Mouse (Mus musculus) embryo, embryonic 10 days (tissue): ENCODE data around the gene Pde6c.
A peak's percentile ranks its signal among the peaks of the same experiment; 100 is the strongest.

Source experiments
- DNase-seq: peaks from one replicate; pipeline ENCODE4 v3.0.0-alpha.2; 2015; ENCODE audit warnings: low spot score

Pde6c gene

DNA sequence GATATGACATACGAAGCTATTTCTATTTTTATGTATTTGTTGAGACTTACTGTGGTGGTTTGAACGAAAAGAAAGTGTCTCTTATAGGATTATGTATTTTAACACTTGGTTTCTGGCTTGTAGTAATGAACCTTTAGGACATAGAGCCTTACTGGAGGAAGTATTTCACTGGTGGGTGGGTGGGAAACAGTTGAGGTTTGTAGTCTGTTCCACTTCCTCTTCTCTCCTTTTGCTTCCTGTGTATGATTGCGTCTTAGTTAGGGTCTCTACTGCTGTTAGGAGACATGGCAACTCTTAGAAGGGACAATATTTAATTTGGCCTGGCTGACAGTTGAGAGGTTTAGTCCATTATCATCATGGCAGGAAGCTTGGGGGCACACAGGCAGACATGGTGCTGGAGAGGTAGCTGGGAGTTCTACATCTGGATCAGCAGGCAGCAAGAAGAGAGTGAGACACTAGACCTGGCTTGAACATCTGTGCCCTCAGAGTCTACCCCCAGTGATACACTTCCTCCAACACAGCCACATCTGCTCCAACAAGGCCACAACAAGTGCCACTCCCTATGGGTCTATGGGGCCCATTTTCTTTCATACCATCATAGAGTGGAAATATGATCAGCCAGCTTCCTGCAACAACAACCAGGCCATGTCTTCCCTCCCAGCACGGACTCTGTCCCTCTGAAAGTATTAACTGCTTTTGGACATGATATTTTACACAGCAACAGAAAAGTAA, 11.1 kb downstream of the Pde6c start:
- no peak for DNase-seq

DNA sequence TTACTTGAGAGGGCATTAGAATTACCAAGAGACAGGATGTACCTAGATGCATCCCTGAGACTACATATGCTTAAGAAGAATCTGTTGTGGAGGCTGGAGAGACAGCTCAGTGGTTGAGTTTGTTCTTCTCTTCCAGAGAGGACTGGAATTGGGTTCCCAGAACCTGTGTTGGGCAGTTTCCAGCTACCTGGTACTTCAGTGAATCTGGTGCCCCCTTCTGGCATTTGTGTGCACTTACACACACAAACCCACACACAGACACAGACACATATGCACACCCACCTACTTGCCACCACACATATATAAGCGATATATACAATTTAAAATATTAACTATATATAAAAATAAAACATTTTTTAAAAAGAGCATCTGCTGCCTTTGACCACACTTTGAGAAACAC, 23.7 kb downstream of the Pde6c start:
- DNase-seq: no peak

GRCm38 (mm10) chr19:38161648-38162354, 29.2 kb downstream of the Pde6c start:
- DNase-seq: no peak

DNA sequence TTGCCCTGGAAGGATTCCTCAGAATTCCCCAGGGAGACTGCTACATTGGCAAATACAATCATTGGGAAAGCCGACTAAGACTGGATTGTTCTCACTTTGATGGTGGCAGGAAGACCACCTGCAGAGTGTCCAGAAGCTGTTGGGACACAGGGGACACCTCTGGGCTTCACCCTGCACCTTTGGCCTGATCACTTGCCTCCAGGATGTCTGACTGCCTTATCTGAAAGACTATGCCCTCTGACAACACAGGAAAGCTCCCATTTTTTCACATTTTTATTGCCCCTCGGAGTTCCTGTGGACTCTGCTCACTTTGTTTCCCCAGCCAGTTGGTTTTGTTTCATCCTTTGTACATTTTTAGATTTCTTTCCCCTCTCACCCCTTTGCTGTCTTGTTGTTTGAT, 32.1 kb downstream of the Pde6c start:
- no peak for DNase-seq

DNA sequence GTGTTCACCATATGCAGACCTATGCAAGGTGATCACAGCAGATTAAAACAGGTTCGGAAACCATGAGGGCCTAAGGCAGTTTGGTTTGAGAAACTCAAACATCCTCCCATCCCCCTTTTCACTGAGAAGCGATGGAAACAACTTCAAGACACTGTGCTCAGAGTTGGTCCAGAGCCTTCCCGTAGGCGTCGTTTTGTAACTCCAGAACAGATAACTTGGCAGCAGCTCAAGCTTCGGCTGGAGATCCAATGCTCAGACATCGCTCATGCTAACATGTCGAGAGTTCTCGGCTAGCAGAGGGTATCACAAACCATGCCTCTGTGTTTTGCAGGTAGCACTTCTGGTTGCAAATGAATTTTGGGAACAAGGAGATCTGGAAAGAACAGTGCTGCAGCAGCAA, 47.1 kb downstream of the Pde6c start:
- no peak for DNase-seq

DNA sequence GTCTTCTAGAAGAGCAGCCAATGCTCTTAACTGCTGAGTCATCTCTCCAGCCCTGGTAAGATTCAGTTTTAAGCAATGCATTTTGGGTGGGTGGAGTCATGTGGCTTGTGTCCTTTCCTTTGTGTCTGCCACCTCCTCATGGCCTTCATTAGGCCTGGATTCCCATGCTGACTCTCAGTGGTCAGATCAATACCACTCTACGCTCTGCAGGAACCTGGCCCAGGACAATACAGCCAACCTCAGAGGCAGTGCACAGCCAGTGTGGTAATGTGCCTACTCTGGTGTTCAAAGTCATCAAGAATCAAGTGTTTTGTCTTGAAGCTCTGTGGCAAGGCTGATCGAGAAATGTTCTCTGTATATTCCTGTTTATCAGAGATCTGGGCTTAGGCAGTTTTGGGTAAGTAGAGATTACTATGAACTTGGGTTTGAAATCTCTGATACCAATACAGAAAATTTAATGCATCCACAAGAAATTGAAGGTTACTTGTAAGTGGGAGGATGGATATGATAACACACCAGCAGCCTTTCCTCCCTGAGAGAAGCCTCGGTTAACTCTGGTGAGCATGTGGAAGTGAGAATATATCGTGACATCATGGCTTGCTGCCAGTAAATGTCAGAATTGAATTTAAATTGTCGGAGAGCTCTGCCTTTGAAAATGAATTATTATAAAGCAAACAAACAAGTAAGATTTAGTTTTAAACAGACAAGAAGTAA, 54.2 kb downstream of the Pde6c start:
- no peak for DNase-seq

DNA sequence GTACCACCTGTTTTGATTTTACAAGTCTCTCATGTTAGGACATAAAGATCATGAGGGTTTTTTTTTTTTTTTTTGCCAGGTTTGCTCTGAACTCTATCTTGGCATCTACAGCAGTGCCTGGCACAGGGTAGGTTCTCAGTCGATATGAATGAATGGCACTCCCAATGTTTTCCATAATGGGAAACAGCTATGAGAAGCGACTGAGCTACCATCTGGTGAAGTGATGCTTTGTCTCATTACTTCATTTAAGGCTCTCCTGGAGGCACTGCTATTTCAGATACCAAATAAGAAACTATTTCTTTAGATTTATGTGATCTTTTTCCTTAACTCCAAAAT, 54.7 kb downstream of the Pde6c start:
- DNase-seq: no peak

- no peak for DNase-seq
Measured at GRCm38 (mm10) chr19:38190606-38191005, 58.0 kb downstream of the Pde6c start.

- no peak for DNase-seq
Measured at GRCm38 (mm10) chr19:38191446-38191845, 58.9 kb downstream of the Pde6c start.

DNA sequence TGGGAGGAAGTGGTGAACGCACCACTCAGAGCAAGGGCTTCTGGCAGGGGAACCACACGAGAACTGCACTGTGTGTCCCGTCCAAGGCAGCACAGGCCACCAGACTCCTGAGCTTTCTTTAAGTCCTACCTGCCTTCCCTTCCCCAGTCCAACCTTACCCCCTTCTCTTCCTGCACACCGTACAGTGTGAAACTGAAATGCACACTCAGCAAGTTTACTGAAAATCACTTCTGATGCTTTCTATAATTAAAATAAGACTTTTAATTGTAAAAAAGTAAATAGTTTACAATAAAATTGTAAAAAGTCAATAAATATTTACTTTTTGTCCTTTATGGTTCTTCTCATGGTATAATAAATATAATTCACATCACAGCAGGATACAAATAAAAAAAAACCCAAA, 62.7 kb downstream of the Pde6c start:
- no peak for DNase-seq

GRCm38 (mm10) chr19:38198731-38199130, 66.2 kb downstream of the Pde6c start:
- DNase-seq: peak; percentile 12

DNA sequence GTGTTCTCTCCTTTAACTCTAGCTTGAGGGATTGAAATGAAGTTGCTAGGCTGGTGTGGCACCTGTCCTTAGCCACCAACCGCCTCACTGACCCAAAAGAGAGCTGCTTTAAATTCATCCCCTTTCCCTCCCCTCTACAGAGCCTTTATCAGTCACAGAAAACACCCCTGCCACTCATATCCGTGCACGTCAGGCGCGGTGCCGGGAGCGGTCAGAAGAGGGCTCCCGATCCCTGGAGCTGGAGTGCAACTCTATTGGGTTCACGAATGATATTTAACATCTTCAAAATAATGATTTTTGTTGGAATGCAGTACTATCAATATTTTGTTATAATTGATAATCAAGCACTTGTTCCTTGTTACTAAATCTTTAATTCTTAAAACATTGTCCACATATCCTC, 74.1 kb downstream of the Pde6c start:
- DNase-seq: peak; percentile 38

- DNase-seq: no peak
Measured at GRCm38 (mm10) chr19:38217696-38218095, 85.1 kb downstream of the Pde6c start.

DNA sequence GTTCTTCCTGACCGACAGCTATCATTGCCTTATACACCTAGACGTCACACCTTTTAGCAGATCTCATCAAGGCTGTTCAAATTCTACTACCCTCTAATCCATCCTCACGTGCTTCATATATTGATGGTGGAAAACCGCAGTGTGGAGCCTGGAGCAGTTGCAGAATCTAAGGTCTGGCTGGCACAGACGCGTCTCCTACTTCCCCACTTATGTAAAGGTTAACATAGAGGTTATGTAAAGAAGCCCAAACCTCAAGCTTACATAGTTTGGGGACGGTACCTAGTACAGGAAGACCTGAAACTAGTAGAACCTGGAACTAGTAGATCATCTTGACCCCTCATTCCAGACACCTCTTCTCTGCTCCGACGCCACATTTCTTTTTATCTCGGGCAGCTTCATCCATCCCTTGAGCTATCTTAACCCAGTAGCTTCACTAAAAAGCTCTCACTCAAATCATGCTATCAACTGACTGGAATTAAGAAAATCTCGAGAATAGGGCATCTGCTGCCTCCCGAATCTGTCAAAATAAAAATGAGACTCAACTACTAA, 90.8 kb downstream of the Pde6c start:
- DNase-seq: no peak

DNA sequence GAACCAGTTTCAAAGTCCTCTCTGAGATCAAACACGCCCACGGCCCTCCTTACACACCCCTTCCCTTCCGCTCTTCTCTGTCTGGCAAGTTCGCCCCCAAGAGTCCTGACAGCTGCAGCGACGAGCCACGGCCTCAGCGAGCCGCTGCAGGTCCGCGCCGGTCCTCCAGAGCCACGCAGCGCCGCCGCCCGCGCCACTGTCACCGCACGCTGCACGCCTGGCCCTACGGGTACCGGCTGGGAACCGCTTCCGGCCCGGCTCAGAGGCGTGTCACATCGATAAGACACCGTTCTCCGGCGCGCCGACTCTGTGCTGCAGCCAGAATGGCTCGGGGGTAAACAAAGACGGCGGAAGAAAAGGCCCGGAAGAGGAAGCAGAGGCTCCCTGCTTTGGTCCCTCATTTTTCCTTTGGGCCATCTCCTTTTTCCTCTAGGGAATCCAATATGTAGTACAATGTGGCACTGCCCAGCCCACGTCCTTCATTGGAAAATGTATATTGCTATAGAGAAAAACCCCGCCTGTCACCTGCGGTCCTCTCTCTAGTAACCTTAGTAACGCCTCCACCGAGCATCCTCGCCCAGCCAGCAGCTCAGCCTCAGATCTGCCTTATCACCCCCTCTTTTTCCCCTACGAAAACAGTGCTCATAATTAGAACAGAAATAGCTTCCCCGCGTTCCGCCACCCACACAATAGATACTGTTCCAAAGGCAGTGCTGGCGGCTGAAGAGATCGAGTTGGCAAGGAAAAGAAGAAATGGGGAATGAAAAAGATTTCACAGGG, 91.5 kb downstream of the Pde6c start, which contains the start of gene Fra10ac1:
TSS of gene Fra10ac1 (minus strand) at position 252 of the 780 bp plus-strand sequence.
- peak; percentile 93 for DNase-seq

GRCm38 (mm10) chr19:38224685-38225060, 92.1 kb downstream of the Pde6c start:
- peak; percentile 18 for DNase-seq

GRCm38 (mm10) chr19:38228699-38229098, 96.1 kb downstream of the Pde6c start:
- no peak for DNase-seq

DNA sequence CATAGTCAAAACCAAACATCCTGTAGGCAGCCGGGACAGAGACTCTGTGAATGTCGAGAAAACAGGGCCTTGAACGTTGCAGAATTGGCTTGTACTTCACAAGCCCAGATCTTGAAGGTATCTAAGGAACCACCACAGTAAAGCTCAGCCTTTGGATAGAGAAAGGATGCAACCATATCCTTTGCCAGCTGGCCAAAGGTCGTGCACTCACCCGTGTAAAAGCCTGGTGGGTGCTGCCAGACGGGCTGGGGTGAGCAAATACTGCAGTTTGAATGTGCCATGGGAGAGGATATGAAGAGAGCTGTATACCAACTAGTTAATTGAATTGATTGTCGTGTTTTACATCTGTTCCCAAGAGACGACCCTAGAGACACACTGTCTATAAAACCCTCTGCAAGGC, 99.5 kb downstream of the Pde6c start:
- no peak for DNase-seq

DNA sequence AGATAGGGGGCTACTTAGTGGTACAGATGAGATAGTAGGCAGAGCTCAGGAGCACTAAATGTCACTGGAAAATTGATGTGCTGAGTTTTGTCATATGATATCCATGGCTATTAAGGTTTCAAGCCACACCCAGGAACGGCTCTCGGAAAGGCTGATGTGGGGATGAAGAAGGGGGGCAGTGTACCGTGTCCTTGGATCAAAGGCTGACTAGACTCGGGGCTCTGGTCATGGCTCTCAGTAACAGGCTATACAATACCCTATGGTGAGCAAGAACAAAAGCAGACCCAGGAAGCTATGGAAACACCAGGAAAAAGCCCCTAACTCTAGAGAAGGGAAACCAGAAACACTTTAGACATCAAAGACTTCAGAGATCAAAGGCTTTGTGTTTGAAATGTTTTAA, 99.9 kb downstream of the Pde6c start:
- peak; percentile 46 for DNase-seq
